Mouse (Mus musculus): ENCODE measurements around the gene Ptprk.

GRCm38 (mm10) chr10:28566378-28566777 lies 491.8 kb downstream of the Ptprk start:
- no peak for TF ChIP-seq GATA1 (IDR thresholded peaks at IDR 0.05; ENCODE audit: borderline replicate concordance, low read length)
- TF ChIP-seq FLI1 (IDR thresholded peaks at IDR 0.05; ENCODE audit: low read length), result no peak

All from megakaryocyte, embryonic 14.5 days (primary cell).